In the genomic region with DNA sequence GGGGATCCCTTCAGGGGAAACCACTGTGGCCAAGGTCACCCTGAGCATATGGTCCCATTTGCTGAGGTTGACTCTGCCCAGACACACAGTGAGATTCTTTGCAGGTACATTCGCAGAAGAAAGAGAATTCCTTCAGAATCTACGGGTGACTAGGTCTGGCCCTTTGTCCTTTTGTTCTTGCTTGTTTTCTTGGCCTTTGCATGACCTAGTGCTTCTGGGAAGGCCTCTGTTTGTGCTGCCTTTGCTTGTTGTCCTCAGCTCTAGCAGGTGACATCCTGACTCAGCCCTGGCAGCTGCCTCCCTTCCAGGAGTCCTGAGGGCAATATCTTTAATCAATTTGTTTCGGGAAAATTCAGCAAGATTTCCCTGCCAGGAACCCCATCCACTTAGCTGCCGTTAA, we compare ENCODE assay signal across 11 mouse cellular contexts.
"Had no signal": no experiment of that assay in that cellular context is flagged by ENCODE, and none has a peak within 500 bp of the region (broad histone marks: within the 10 kb centered on the region; RNA-seq: fewer than 3 reads in every experiment).

No protein-coding gene starts in this region.

- H3K4me3 ChIP-seq: limb, embryonic 10.5 days; liver, embryonic 15.5 days had no signal

- H3K4me1 ChIP-seq: liver, embryonic 15.5 days had no signal

- H3K27ac ChIP-seq: limb, embryonic 10.5 days; liver, embryonic 15.5 days had no signal

- ATAC-seq: intestine, embryonic 16.5 days; lung, postnatal 0 days; midbrain, embryonic 16.5 days had no signal

- DNase-seq: lung, adult 2 months; lung, postnatal 4 days; right cerebral cortex, postnatal 14 days; thymus, postnatal 4 days had no signal

- H3K36me3 ChIP-seq: limb, embryonic 10.5 days; liver, embryonic 15.5 days had no signal

- H3K4me2 ChIP-seq: liver, embryonic 11.5 days; liver, embryonic 15.5 days; midbrain, embryonic 11.5 days had no signal

- H3K27me3 ChIP-seq: liver, embryonic 15.5 days had no signal

- H3K9ac ChIP-seq: liver, embryonic 15.5 days had no signal

- H3K9me3 ChIP-seq: limb, embryonic 10.5 days; liver, embryonic 15.5 days had no signal
